Mouse (Mus musculus): Measurements from ENCODE around the gene Pet117.
A peak's percentile ranks its signal among the peaks of the same experiment; 100 is the strongest.

Pet117 gene

GRCm38 (mm10) chr2:144368400-144369019 lies at the start of gene Pet117, which contains the start of gene Kat14:
Gene Pet117 (plus strand): TSS chr2:144368996.
Gene Kat14 (plus strand): TSS chr2:144368983.
- TF ChIP-seq GATA4 (IDR thresholded peaks at IDR 0.05; ENCODE audit: insufficient replicate concordance, low read length), result peak; percentile 67; the same call in 1 of the 2 replicates

GRCm38 (mm10) chr2:144324218-144324617 lies 44.6 kb upstream of the Pet117 start:
- no peak for TF ChIP-seq GATA4 (IDR thresholded peaks at IDR 0.05; ENCODE audit: insufficient replicate concordance, low read length)

- no peak for TF ChIP-seq GATA4 (IDR thresholded peaks at IDR 0.05; ENCODE audit: insufficient replicate concordance, low read length)
These were observed 39.3 kb upstream of the Pet117 start for GRCm38 (mm10) chr2:144329451-144329850.

GRCm38 (mm10) chr2:144329937-144330336 lies 38.9 kb upstream of the Pet117 start:
- TF ChIP-seq GATA4 (IDR thresholded peaks at IDR 0.05; ENCODE audit: insufficient replicate concordance, low read length), result no peak

- no peak for TF ChIP-seq GATA4 (IDR thresholded peaks at IDR 0.05; ENCODE audit: insufficient replicate concordance, low read length)
These were observed 38.3 kb upstream of the Pet117 start for GRCm38 (mm10) chr2:144330352-144330959.

- no peak for TF ChIP-seq GATA4 (IDR thresholded peaks at IDR 0.05; ENCODE audit: insufficient replicate concordance, low read length)
These were observed 37.8 kb upstream of the Pet117 start for GRCm38 (mm10) chr2:144330960-144331371.

- no peak for TF ChIP-seq GATA4 (IDR thresholded peaks at IDR 0.05; ENCODE audit: insufficient replicate concordance, low read length)
These were observed 37.1 kb upstream of the Pet117 start, which contains the start of gene Ovol2 for GRCm38 (mm10) chr2:144331401-144332302. Gene Ovol2 (minus strand): TSS chr2:144332146.

GRCm38 (mm10) chr2:144332486-144332885 lies 36.3 kb upstream of the Pet117 start:
- no peak for TF ChIP-seq GATA4 (IDR thresholded peaks at IDR 0.05; ENCODE audit: insufficient replicate concordance, low read length)

GRCm38 (mm10) chr2:144333138-144333842 lies 35.5 kb upstream of the Pet117 start:
- TF ChIP-seq GATA4 (IDR thresholded peaks at IDR 0.05; ENCODE audit: insufficient replicate concordance, low read length), result no peak

- TF ChIP-seq GATA4 (IDR thresholded peaks at IDR 0.05; ENCODE audit: insufficient replicate concordance, low read length), result no peak
These were observed 31.6 kb upstream of the Pet117 start for GRCm38 (mm10) chr2:144337230-144337629.

GRCm38 (mm10) chr2:144337701-144338100 lies 31.1 kb upstream of the Pet117 start:
- no peak for TF ChIP-seq GATA4 (IDR thresholded peaks at IDR 0.05; ENCODE audit: insufficient replicate concordance, low read length)

- TF ChIP-seq GATA4 (IDR thresholded peaks at IDR 0.05; ENCODE audit: insufficient replicate concordance, low read length), result no peak
These were observed 25.6 kb upstream of the Pet117 start for GRCm38 (mm10) chr2:144343158-144343557.

GRCm38 (mm10) chr2:144348525-144348924 lies 20.3 kb upstream of the Pet117 start:
- TF ChIP-seq GATA4 (IDR thresholded peaks at IDR 0.05; ENCODE audit: insufficient replicate concordance, low read length), result no peak

- TF ChIP-seq GATA4 (IDR thresholded peaks at IDR 0.05; ENCODE audit: insufficient replicate concordance, low read length), result no peak
These were observed 16.0 kb upstream of the Pet117 start for GRCm38 (mm10) chr2:144352843-144353242.

- TF ChIP-seq GATA4 (IDR thresholded peaks at IDR 0.05; ENCODE audit: insufficient replicate concordance, low read length), result no peak
These were observed 225 bp downstream of the Pet117 start for GRCm38 (mm10) chr2:144369020-144369421.
